Mouse (Mus musculus): Measurements from ENCODE around the gene Epb41l3.
"Not testable (repeated sequence)": the region's sequence is repeated elsewhere in the genome, so short reads cannot be mapped to it uniquely, and the experiment has no call there.

Gene Epb41l3

DNA sequence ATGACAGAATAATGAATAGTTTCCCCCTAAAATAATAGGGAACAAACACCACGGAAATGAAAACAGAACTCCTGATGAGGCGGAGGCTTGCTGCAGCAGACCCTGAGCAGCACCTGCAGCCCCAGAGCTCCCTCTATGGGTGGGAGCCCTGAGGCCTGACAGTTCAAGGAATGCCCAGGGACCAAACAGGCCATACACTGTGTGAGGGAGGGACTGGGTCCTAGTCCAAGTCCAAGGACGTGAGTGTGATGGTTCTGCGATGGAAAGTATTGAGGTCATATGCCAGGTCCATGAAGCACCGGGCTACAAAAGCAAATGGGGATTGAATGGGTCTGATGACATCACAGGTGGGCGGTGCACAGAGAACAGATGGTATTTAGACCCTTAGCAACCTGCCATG lies 33.7 kb downstream of the Epb41l3 start:
- no peak for DNase-seq

GRCm38 (mm10) chr17:69112232-69112631 lies 36.7 kb downstream of the Epb41l3 start:
- DNase-seq = no peak

- no peak for DNase-seq
Measured at GRCm38 (mm10) chr17:69119183-69119582, 43.7 kb downstream of the Epb41l3 start.

GRCm38 (mm10) chr17:69120533-69121358 lies 45.3 kb downstream of the Epb41l3 start:
- peak; percentile 8 for DNase-seq

DNA sequence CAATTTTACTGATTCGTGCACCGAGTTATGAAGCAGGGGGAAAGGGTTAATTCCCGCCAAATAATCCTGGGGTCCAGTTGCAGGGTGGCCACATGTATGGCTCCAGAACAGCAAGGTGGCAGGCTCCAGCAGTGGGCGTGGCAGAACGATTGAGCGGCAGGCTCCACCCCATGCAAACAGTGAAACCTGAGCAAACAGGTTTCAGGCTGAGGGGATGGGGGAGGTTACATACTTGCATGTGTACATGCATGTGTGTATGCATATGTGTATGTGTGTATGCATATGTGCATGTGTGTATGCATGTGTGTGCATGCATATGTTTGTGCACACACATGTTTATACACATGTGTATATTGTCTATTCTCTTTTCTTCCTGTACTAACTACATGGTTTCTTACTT lies 46.9 kb downstream of the Epb41l3 start:
- not testable (repeated sequence) for DNase-seq

DNA sequence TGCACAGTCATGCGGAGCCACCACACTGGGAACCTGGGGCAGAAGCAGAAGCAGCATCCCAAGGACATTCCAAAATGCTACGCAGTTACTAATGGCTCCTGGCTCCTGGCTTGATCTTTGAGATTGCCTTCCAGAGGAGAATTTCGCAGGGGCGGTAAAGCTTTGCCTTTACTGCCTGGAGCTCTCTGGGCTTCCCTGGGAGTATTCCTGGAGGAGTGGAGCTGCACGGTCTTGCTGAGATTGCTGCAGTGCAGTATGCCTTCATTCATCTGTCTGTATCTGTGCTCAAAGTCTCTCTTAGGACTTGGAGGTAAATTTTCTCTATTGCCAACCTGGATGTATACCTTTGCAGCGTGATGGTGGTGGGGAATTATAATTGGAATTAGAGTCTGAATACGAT lies 52.0 kb downstream of the Epb41l3 start:
- DNase-seq = no peak

- DNase-seq = no peak
Measured at GRCm38 (mm10) chr17:69127981-69128380, 52.5 kb downstream of the Epb41l3 start.

- DNase-seq = no peak
Measured at GRCm38 (mm10) chr17:69129434-69129833, 54.0 kb downstream of the Epb41l3 start.

DNA sequence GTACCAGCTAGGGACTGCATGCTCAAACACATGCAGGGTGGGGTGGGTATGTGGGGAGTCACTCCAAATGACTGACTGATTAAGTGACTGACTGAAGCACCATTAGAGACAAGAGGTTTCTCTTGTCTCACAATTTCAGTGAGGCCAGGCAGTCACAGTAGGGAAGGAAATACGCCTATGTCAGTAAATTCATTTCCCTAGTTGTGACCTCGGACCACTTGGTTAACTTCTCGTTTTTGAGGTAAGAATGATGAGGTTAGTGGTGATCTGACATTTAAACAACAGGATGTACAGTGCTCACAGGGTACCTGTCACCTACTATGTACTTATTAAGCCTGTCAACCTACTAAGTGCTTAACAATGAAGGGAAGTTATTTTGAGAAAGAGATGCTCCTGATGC lies 67.5 kb downstream of the Epb41l3 start:
- no peak for DNase-seq

- DNase-seq = no peak
Measured at GRCm38 (mm10) chr17:69150826-69151225, 75.3 kb downstream of the Epb41l3 start.

DNA sequence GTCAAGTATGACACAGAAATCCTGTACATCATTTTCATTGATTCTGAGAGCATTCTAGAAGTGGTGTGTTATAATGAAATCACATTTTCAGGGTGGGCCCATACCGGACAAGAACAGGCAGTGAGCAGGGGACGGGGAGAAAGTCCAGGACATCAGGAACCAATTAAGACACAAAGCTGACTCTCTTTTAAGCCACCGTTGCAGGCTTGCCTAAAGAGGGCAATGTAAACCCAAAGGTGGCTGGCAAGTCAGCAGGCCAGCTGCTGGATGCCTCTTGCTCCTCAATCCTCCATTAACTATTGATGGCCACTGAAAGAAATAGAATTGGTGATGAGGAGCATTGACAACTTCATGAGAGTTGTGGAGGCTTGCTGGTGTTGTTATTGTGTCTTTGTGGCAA lies 75.8 kb downstream of the Epb41l3 start:
- DNase-seq = no peak

GRCm38 (mm10) chr17:69155034-69155433 lies 79.6 kb downstream of the Epb41l3 start:
- DNase-seq = no peak

- DNase-seq = peak; percentile 34
Measured at GRCm38 (mm10) chr17:69156522-69157100, 81.1 kb downstream of the Epb41l3 start.

GRCm38 (mm10) chr17:69157101-69157808 lies 81.8 kb downstream of the Epb41l3 start:
- DNase-seq = no peak

GRCm38 (mm10) chr17:69157809-69158185 lies 82.3 kb downstream of the Epb41l3 start:
- no peak for DNase-seq

DNA sequence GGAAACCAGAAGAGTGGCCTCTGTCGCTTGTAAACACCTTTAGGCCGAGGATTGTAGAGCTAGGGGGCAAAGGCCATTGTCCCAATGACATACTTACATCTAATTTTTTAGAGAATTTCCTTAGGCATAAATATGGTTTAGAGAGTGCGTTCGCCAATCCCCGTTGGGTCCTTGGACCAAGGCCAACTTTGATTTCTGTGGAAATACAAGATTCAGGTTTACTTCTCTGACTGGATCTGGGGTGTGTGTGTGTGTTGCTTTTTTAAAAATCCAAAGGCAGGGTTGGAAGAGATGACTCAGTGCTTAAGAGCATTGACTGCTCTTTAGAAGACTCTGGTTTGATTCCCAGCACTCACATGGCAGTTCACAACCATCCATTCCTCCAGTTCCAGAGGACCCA lies 83.2 kb downstream of the Epb41l3 start:
- no peak for DNase-seq

- no peak for DNase-seq
Measured at GRCm38 (mm10) chr17:69162731-69163130, 87.2 kb downstream of the Epb41l3 start.

DNA sequence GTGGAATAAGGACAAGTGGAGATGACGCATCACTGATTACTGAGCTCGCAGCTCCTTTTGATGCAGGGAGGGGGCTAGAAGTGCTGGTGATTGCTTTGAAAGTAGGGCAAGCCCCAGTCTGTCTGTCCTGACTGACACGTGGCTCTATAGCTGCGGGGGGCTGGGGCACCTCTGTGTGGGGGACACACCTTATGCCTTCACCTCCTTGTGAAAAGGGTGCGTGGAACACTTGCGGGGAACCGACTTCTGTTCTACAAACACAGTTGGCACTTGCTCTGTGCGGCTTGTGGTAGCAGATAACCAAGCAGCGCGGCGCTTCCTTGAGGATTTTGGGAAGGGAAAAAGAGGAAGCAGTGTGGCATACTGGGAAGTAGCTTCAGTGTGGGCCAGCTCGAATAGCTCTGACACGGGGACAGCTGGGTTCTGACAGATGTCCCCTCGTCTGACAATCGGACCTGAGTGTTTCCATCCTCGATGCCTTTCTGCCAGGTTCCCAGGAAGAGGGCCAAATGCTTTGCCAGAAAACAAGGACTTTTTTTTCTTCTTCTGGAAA lies 101.5 kb downstream of the Epb41l3 start:
- DNase-seq = no peak

DNA sequence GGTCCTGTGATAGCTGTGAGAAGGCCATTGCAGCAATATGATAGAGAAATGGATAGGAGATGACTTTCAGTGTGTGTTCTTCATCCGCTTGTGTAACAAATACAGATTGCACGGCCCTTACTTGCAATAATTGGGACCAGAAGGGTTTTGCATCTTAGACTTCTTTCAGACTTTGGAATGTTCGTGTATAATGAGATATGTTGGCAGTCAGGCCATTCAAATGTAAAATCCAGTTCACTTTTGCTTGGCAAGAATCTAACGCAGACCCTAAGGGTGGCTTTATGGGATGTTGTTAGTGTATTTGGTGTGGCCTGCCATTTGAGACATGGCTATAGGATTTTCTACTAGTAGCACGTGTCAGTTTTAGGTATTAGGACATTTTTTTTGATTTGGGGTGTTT lies 102.5 kb downstream of the Epb41l3 start:
- no peak for DNase-seq

DNA sequence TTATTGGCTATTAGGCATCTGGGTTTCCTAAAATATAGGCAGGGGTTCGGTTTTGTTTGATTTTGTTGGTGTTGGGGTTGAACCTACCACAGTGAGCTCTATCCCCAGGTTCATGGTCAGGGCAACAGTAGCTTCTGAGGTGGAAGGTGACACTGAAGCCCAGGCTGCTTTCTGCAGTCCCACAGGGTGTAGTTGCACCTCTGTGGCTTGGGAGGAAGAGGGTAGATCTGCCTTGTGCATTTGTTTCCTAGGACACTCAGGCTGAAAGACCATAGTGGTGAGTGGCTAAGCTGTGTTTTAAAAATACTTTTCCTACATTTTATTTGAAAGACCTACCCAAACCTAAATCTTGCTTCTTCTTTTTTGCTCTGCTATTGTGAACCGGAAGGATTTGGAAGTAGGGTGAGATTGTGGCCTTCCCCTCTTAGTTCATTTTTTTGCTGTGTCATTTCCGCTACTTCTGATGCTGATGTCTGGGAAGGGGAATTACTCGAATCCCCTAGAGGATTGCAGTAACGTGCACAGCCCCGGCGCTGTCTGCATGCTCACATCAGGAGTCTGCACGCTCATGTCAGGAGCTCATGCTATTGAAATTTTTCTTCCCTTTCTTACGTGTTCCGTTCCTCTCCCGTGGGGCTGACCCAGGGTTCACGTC lies 105.5 kb downstream of the Epb41l3 start:
- DNase-seq = no peak

DNA sequence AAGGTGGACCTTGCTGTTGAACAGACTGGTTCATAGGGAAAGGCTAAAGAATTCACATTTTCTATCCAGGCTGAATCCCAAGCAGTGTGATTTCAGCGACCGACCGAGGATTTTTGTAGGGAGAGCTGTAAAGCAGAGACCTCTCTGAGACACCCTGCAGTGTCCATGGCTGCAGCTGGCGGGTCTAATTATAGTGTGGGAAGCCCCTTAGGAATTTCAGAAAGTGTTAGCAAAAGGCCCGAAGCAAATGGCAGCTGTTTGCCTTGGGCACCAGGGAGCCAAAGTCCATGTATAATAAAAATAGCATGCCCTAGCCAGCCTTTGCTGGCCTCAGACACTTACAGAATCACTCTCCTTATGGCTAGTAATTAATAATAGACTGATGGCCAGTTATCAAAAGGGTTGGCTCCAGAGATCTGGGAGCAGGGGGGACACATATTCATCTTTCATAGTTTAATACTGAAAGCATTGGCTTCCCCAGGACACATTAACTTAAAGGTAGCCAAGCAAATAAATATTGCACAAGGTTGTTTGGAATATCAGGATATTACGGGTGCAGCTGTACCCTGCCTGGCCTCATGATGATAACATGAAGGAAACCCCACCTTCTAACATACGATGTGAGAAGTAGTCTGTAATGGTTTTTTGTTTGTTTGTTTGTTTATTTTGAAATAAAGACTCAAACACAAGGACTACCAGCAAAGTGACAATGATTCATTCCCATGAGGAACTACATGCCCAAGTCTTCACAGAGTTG lies 106.3 kb downstream of the Epb41l3 start:
- no peak for DNase-seq

GRCm38 (mm10) chr17:69187794-69188193 lies 112.3 kb downstream of the Epb41l3 start:
- DNase-seq = no peak

Data from lung, postnatal 14 days (tissue).